Mouse (Mus musculus) gastrocnemius, adult 18-20 months (tissue): ENCODE data around the gene Rgs11. TPM values are rescaled to one million over a fixed set of nuclear protein-coding genes. Genes with fewer than 3 reads are reported as not detected.
A peak's percentile ranks its signal among the peaks of the same experiment; 100 is the strongest.

Experiments
- DNase-seq: peaks from one replicate; pipeline ENCODE4 v3.0.0; 2021; ENCODE audit warnings: low spot score
- total RNA-seq, 2 experiments: library from RNA; stranded (reverse); gene quantifications; 2 replicates each; pipeline ENCODE4 v1.2.3; 2021

The Rgs11 gene
- total RNA-seq, 2 experiments from 2014 or later: 0.48 to 0.66 TPM

DNA sequence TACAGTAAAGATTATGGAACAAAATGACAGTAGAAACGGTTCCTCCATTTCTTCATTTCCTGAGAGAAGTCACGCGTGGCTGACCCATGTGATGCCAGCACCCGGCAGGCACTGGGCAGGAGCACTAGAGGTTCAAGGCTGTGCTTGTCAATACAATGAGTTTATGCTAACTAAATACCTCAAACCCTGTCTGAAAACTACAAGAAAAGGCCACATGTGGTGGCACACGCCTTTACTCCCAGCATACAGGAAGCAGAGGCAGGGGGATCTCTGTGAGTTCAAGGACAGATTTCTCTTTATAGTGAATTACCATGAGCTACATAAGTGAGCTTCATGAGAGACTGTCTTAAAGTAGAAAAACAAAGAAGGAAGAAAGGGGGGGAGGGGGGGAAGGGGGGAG, 28.4 kb downstream of the Rgs11 start:
- no peak for DNase-seq

DNA sequence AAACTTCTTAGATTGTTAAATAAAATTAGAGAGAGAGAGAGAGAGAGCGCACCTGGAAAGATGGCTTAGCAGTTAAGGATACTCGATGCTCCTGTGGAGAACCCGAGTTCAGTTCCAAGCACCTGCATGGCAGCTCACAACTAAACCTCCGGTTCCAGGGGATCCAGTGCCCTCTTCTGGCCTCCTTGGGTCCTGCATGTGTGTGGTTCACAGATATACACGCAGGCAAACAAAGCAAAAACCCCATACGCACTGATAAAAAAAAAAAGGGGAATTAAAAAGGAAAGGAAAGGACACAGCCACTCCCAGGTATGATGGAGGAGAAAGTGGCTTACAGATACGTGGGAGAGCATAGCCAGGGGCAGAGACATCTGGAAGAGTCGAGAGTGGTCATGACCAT, 30.1 kb downstream of the Rgs11 start:
- no peak for DNase-seq

GRCm38 (mm10) chr17:26234386-26234785, 31.6 kb downstream of the Rgs11 start:
- no peak for DNase-seq

DNA sequence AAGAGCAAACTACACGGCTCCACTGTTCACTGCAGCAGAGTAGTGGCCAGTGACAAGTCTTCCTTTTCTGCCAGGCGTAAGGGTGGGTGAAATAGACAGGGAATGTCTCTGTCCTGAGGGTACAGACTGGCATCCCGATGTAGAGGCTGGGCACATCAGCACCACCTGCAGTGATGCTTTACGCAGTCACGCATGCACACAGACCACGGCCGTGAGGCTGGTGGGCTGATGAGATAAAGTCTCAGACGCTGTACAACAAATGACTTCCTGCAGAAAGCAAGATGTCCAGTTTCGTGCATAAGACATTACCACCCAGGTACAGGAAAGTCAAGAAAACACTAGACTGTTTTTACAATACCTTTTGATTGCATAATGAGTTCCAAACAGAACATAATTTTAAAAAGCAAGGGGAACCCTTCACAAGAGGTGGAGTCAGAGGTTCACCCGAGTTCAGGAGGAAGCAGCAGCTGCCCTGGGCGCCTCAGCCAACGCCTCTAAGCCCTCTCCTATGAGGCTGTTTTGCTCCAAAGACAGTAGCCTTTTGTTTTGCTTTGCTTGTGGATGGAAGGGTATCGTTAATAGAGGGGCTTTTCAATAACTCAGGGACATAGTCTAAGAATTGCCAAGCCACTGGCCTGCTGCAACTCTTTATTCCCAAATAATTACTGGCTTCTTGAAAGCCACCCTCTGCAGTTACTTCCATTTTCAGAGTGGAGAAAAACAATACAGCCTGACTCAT, 32.5 kb downstream of the Rgs11 start:
- DNase-seq: no peak

GRCm38 (mm10) chr17:26237667-26238066, 34.9 kb downstream of the Rgs11 start:
- DNase-seq: no peak

GRCm38 (mm10) chr17:26239551-26239950, 36.8 kb downstream of the Rgs11 start:
- DNase-seq: no peak

DNA sequence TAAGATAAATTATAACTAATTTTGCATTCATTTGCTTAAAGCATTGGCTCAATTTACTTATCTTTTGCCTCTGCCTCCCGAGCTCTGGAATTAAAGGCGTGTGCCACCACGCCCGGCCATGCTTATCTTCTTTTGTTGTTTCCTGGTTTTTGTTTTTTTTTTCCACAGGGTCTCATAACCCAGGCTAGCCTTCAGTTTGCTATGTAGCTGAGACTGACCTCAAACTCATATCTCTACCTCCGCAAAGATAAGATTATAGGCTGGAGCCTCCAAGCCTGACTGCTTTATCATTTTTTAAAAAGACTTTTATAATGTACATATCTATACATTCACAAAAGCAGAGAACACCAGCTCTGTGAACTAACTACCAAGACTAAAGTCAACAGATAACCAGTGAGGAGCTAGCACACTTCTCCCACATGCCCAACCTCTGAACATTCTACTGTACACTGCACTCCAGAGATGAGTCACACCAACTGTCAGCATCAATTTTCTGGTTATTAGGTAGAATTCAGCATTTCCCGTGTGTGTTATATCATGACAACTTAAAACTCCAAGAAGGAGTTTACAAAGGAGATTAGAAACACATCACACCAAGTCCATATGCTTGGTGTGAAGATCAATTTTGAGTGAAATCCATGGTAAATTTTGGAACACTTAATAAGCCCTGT, 37.5 kb downstream of the Rgs11 start:
- DNase-seq: no peak

DNA sequence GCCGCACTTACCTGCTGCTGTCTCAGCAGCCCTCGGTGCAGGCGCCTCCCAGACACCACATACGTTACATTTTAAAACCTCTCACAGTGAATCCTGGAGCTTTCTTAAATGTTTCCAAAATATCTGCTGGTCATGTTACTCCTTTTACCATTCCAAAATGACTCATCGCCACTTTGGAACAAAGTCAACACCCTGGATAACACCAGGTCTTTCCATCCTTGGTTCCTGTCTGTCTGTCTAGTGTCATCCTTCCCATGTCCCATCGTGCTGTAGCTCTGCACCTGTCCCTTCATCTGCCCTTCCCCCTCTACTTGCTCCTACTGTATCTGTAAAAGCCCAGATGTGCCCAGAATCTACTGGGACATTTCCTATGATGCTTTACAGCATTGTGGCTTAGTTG, 38.2 kb downstream of the Rgs11 start:
- peak; percentile 28 for DNase-seq

GRCm38 (mm10) chr17:26243471-26244100, 40.8 kb downstream of the Rgs11 start:
- DNase-seq: peak; percentile 76

GRCm38 (mm10) chr17:26244101-26244841, 41.5 kb downstream of the Rgs11 start, which contains the start of gene Fam234a:
Gene Fam234a (minus strand): TSS chr17:26244242.
- DNase-seq: peak; percentile 95

- no peak for DNase-seq
These were observed 49.3 kb downstream of the Rgs11 start for GRCm38 (mm10) chr17:26251886-26252538.

DNA sequence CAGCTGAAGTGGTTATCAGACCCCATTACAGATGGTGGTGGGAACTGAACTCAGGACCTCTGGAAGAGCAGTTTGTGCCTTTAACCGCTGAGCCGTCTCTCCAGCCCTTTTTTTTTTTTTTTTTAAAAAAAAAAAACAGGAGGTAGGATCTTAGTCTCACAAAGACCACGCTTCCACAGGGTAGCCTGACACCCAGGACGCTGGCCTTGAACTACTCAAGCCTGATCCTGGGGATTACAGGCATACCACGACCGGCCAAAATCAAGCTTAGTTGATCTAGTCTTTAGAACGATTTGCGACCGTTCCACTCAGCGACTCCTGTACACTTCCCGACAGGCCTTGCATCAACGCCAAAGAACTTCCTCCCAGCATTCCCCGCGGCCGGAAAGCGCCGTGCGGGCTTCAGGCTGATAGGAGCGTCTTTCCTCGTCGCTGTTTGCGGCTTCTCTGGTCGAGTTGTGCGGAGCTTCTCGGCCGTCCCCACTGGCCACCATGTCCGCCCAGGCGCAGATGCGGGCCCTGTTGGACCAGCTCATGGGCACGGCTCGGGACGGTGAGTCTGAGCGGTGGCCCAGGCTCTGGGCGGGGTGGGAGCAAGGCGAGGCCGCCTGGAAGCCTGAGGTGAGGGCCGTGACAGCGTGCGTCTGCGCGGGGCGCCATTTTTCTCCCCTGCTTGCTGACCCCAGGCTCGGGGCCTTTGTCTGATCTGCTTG, 49.9 kb downstream of the Rgs11 start, which contains the start of gene Luc7l:
Gene Luc7l (plus strand): TSS at position 358 of the 713 bp plus-strand sequence.
- peak; percentile 96 for DNase-seq

- DNase-seq: no peak
These were observed 50.6 kb downstream of the Rgs11 start for GRCm38 (mm10) chr17:26253399-26253798.

DNA sequence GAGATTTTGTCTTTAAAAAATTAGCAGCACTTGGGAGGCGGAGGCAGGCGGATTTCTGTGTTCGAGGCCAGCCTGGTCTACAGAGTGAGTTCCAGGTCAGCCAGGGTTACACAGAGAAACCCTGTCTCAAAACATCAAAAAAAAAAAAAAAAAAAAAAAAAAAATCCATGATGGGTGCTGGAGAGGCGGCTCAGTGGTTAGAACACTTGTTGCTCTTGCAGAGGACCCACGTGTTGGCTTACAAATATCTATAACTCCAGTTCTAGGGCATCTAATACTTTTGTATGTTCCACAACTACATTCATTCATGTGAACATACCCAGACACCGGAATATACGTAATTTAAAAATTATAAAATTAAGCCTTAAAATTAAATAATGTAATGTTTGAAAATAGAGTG, 52.6 kb downstream of the Rgs11 start:
- DNase-seq: no peak

Other genes starting within 250 kb of the Rgs11 start
- 1 to 10 TPM; 4.4 to 6.5 TPM for gene Capn15, start 217.2 kb upstream of the Rgs11 start, total RNA-seq
- 10 to 100 TPM; 88.9 to 96.2 TPM for gene Rab11fip3, start 133.4 kb upstream of the Rgs11 start, total RNA-seq
- 1 to 10 TPM; 2.6 to 2.8 TPM for gene Decr2, start 112.6 kb upstream of the Rgs11 start, total RNA-seq
- 1 to 10 TPM; 2.5 to 2.9 TPM for gene Nme4, start 107.3 kb upstream of the Rgs11 start, total RNA-seq
- 1 to 10 TPM; 2.0 to 3.9 TPM for gene Tmem8, start 89.7 kb upstream of the Rgs11 start, total RNA-seq
- 10 to 100 TPM; 57.4 to 66.2 TPM for gene Mrpl28, start 79.5 kb upstream of the Rgs11 start, total RNA-seq
- 10 to 100 TPM; 15.7 to 18.2 TPM for gene Axin1, start 64.3 kb upstream of the Rgs11 start, total RNA-seq
- not detected for gene Pdia2, start 3.9 kb upstream of the Rgs11 start, total RNA-seq
- 1 to 10 TPM; 1.2 to 1.4 TPM for gene Arhgdig, start 4.8 kb downstream of the Rgs11 start, total RNA-seq
- gene Fam234a, start 41.3 kb downstream of the Rgs11 start, total RNA-seq: 10 to 100 TPM; 76.7 to 85.3 TPM
- 10 to 100 TPM in 1 of 2 experiments, 1 to 10 TPM in 1; 9.6 to 11.6 TPM for gene Luc7l, start 49.9 kb downstream of the Rgs11 start, total RNA-seq
- gene Neurl1b, start 211.9 kb downstream of the Rgs11 start, total RNA-seq: 1 to 10 TPM; 2.6 to 3.0 TPM